Mouse (Mus musculus): ENCODE measurements around the gene Tmem120b. TPM values are rescaled to one million over a fixed set of nuclear protein-coding genes. Genes with fewer than 3 reads are reported as not detected.

The Tmem120b gene
- total RNA-seq, 2 experiments from 2014 or later: 13.8 to 18.4 TPM

GRCm38 (mm10) chr5:123125105-123125504, 56.9 kb downstream of the Tmem120b start:
- no peak for DNase-seq (ENCODE audit: extremely low spot score in 1 of 2, low spot score in 1 of 2)

GRCm38 (mm10) chr5:123125638-123126406, 57.6 kb downstream of the Tmem120b start:
- no peak for DNase-seq (ENCODE audit: extremely low spot score in 1 of 2, low spot score in 1 of 2)

GRCm38 (mm10) chr5:123127031-123127430, 58.8 kb downstream of the Tmem120b start:
- DNase-seq (ENCODE audit: extremely low spot score in 1 of 2, low spot score in 1 of 2): no peak

- DNase-seq (ENCODE audit: extremely low spot score in 1 of 2, low spot score in 1 of 2): no peak
Observed at GRCm38 (mm10) chr5:123128426-123129169, 60.4 kb downstream of the Tmem120b start.

- DNase-seq (ENCODE audit: extremely low spot score in 1 of 2, low spot score in 1 of 2): no peak
Observed at GRCm38 (mm10) chr5:123129170-123129757, 61.0 kb downstream of the Tmem120b start.

GRCm38 (mm10) chr5:123130030-123130813, 62.0 kb downstream of the Tmem120b start:
- no peak for DNase-seq (ENCODE audit: extremely low spot score in 1 of 2, low spot score in 1 of 2)

GRCm38 (mm10) chr5:123130814-123131148, 62.6 kb downstream of the Tmem120b start:
- DNase-seq (ENCODE audit: extremely low spot score in 1 of 2, low spot score in 1 of 2): no peak

GRCm38 (mm10) chr5:123132308-123133071, 64.3 kb downstream of the Tmem120b start, which contains the start of gene Rhof:
Gene Rhof (minus strand): TSS chr5:123132692.
- DNase-seq (ENCODE audit: extremely low spot score in 1 of 2, low spot score in 1 of 2): peak; percentile 93 to 94

GRCm38 (mm10) chr5:123133083-123133783, 65.0 kb downstream of the Tmem120b start:
- DNase-seq (ENCODE audit: extremely low spot score in 1 of 2, low spot score in 1 of 2): peak; percentile 90 to 91

- no peak for DNase-seq (ENCODE audit: extremely low spot score in 1 of 2, low spot score in 1 of 2)
Observed at GRCm38 (mm10) chr5:123133784-123134143, 65.5 kb downstream of the Tmem120b start.

GRCm38 (mm10) chr5:123134186-123134874, 66.1 kb downstream of the Tmem120b start:
- no peak for DNase-seq (ENCODE audit: extremely low spot score in 1 of 2, low spot score in 1 of 2)

GRCm38 (mm10) chr5:123134875-123135382, 66.7 kb downstream of the Tmem120b start:
- DNase-seq (ENCODE audit: extremely low spot score in 1 of 2, low spot score in 1 of 2): no peak

- DNase-seq (ENCODE audit: extremely low spot score in 1 of 2, low spot score in 1 of 2): no peak
Observed at GRCm38 (mm10) chr5:123135471-123136360, 67.5 kb downstream of the Tmem120b start.

GRCm38 (mm10) chr5:123136361-123137043, 68.3 kb downstream of the Tmem120b start:
- DNase-seq (ENCODE audit: extremely low spot score in 1 of 2, low spot score in 1 of 2): peak; percentile 58 to 71

GRCm38 (mm10) chr5:123137044-123137909, 69.1 kb downstream of the Tmem120b start:
- DNase-seq (ENCODE audit: extremely low spot score in 1 of 2, low spot score in 1 of 2): peak in 1 of 2 experiments; percentile 31

- no peak for DNase-seq (ENCODE audit: extremely low spot score in 1 of 2, low spot score in 1 of 2)
Observed at GRCm38 (mm10) chr5:123137910-123138229, 69.7 kb downstream of the Tmem120b start.
